Comparison of ENCODE assay signal across 20 mouse cellular contexts in the genomic region with DNA sequence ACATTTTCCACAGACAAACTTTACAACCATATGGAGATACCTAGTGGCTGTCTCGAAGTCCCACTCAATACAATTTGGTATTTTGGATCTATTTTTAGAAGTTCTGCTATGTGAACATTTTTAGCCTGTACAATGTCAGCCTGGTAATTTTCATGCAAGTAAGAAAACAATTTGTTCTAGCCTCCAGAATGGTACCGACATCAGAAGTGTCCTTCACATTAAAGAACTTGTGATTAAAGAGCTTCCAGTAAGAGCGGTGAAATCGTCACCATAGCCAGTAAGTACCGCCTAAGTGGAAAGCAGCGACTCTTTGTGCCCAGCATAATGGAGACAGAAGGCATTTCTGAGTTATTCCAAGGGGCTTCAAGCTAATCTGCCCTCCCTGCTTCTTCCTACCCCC. TPM values are rescaled to one million over a fixed set of nuclear protein-coding genes. Genes with fewer than 3 reads are reported as not detected.
DNase-seq lines count a peak whose midpoint lies in the region; ATAC-seq and TF ChIP-seq lines count a peak whose summit lies in the region.
"Had no signal": no experiment of that assay in that cellular context is flagged by ENCODE, and none has a peak within 500 bp of the region (broad histone marks: within the 10 kb centered on the region; RNA-seq: fewer than 3 reads in every experiment).

No protein-coding gene starts in this region.

- H3K4me2 ChIP-seq in heart, embryonic 15.5 days = peak overlapping the region; percentile 29
- no peak overlapping the region for H3K4me2 ChIP-seq in lung, postnatal 0 days (replicated peaks; ENCODE audit: low read depth, low read length)
- H3K4me2 ChIP-seq: embryonic facial prominence, embryonic 12.5 days; forebrain, embryonic 15.5 days; hindbrain, embryonic 12.5 days had no signal

- TF ChIP-seq CTCF in lung, postnatal 0 days (IDR thresholded peaks at IDR 0.05) = no peak
- no peak for TF ChIP-seq CTCF in olfactory bulb, adult 2 months (IDR thresholded peaks at IDR 0.05; ENCODE audit: insufficient read depth, low read depth, low read length)

- intact Hi-C loops in heart, postnatal 25 days (cut with DNase I) = no loop called here

- no peaks in the 10 kb centered on the region for H3K27me3 ChIP-seq in heart, embryonic 10.5 days (ENCODE audit: insufficient read depth, poor library complexity, severe bottlenecking)
- H3K27me3 ChIP-seq in heart, embryonic 15.5 days = no peaks in the 10 kb centered on the region
- no peaks in the 10 kb centered on the region for H3K27me3 ChIP-seq in lung, postnatal 0 days (replicated peaks; ENCODE audit: insufficient read depth, low read length)
- H3K27me3 ChIP-seq: embryonic facial prominence, embryonic 12.5 days; forebrain, embryonic 15.5 days; hindbrain, embryonic 12.5 days had no signal

- peak; percentile 98 for TF ChIP-seq EP300 in lung, postnatal 0 days (IDR thresholded peaks at IDR 0.05)

- 45% methylated on average over 6 of the region's 6 CpGs for WGBS in heart, embryonic 10.5 days
- 27% methylated on average over 6 of the region's 6 CpGs for WGBS in heart, embryonic 15.5 days
- 54% methylated on average over 6 of the region's 6 CpGs for WGBS in lung, postnatal 0 days
- 29% methylated on average over 6 of the region's 6 CpGs for WGBS in olfactory bulb, adult 2 months

- H3K9me3 ChIP-seq in heart, embryonic 10.5 days = no peaks in the 10 kb centered on the region
- no peaks in the 10 kb centered on the region for H3K9me3 ChIP-seq in heart, embryonic 15.5 days (replicated peaks)
- no peaks in the 10 kb centered on the region for H3K9me3 ChIP-seq in lung, postnatal 0 days (ENCODE audit: low read length)
- H3K9me3 ChIP-seq: forebrain, embryonic 15.5 days; hindbrain, embryonic 12.5 days had no signal

- ATAC-seq in heart, embryonic 15.5 days (replicated peaks; ENCODE audit: insufficient number of reproducible peaks, insufficient read depth, low FRiP score, low read depth) = no peak
- peak; percentile 81 for ATAC-seq in lung, postnatal 0 days
- ATAC-seq: forebrain, embryonic 15.5 days; hindbrain, embryonic 16.5 days; inflammation-experienced regulatory T-cells, adult 6 months; intestine, postnatal 0 days had no signal

- H3K4me3 ChIP-seq in heart, embryonic 10.5 days = no peak overlapping the region
- H3K4me3 ChIP-seq in heart, embryonic 15.5 days = no peak overlapping the region
- no peak overlapping the region for H3K4me3 ChIP-seq in lung, postnatal 0 days (ENCODE audit: low read depth, low read length)
- no peak overlapping the region for H3K4me3 ChIP-seq in olfactory bulb, adult 2 months (ENCODE audit: insufficient read depth, low read depth, low read length)
- H3K4me3 ChIP-seq: embryonic facial prominence, embryonic 12.5 days; forebrain, embryonic 15.5 days; hindbrain, embryonic 12.5 days had no signal

- no peaks in the 10 kb centered on the region for H3K36me3 ChIP-seq in heart, embryonic 10.5 days
- H3K36me3 ChIP-seq in heart, embryonic 15.5 days = no peaks in the 10 kb centered on the region
- no peaks in the 10 kb centered on the region for H3K36me3 ChIP-seq in lung, postnatal 0 days (ENCODE audit: insufficient read depth, low read length)
- H3K36me3 ChIP-seq: embryonic facial prominence, embryonic 12.5 days; forebrain, embryonic 15.5 days; hindbrain, embryonic 12.5 days had no signal

- H3K27ac ChIP-seq in heart, embryonic 10.5 days = peak overlapping the region; percentile 62
- H3K27ac ChIP-seq in heart, embryonic 15.5 days = peak overlapping the region; percentile 75
- H3K27ac ChIP-seq in lung, postnatal 0 days (ENCODE audit: low read length) = peak overlapping the region; percentile 17; the same call in 1 of the 2 replicates
- peak overlapping the region; percentile 73; the same call in 1 of the 2 replicates for H3K27ac ChIP-seq in olfactory bulb, adult 2 months (ENCODE audit: insufficient read depth, low read depth, low read length)
- H3K27ac ChIP-seq: embryonic facial prominence, embryonic 12.5 days; forebrain, embryonic 15.5 days; hindbrain, embryonic 12.5 days had no signal

- H3K4me1 ChIP-seq in heart, embryonic 10.5 days = peaks cover 21% of the 10 kb centered on the region
- H3K4me1 ChIP-seq in heart, embryonic 15.5 days (replicated peaks) = peaks cover 26% of the 10 kb centered on the region
- H3K4me1 ChIP-seq in lung, postnatal 0 days (ENCODE audit: insufficient read depth, low read depth, low read length) = no peaks in the 10 kb centered on the region
- peaks cover 3% of the 10 kb centered on the region for H3K4me1 ChIP-seq in olfactory bulb, adult 2 months (ENCODE audit: control insufficient read depth, insufficient read depth, low read length)
- H3K4me1 ChIP-seq: embryonic facial prominence, embryonic 12.5 days; forebrain, embryonic 15.5 days had no signal

- H3K9ac ChIP-seq in heart, embryonic 15.5 days = peak overlapping the region; percentile 9; the same call in 1 of the 2 replicates
- H3K9ac ChIP-seq in lung, postnatal 0 days (replicated peaks; ENCODE audit: low read depth) = no peak overlapping the region
- H3K9ac ChIP-seq: embryonic facial prominence, embryonic 12.5 days; forebrain, embryonic 15.5 days; hindbrain, embryonic 12.5 days had no signal

- no peak for DNase-seq in heart, embryonic 10.5 days (ENCODE audit: low spot score)
- no peak for DNase-seq in heart, adult 9 months (ENCODE audit: low spot score in 2 of 2)
- DNase-seq in heart, postnatal 25 days (ENCODE audit: low spot score) = no peak
- DNase-seq in lung, postnatal 0 days (ENCODE audit: low spot score) = peak; percentile 81
- no peak for DNase-seq in lung, adult 18-20 months
- no peak for DNase-seq in adrenal gland, adult (ENCODE audit: inconsistent age in 2 of 2, low spot score in 1 of 2)
- DNase-seq: adrenal gland, postnatal 14 days; cerebellum, adult 8-10 months; cerebellum, postnatal 14 days; gastrocnemius, postnatal 14 days; heart, postnatal 36 days; kidney, adult 8-10 months had no signal

- no peak for TF ChIP-seq POLR2A in olfactory bulb, adult 2 months (IDR thresholded peaks at IDR 0.05; ENCODE audit: insufficient read depth, low read depth, low read length)

RNA-seq across cellular contexts. Expression of a gene that starts 14.2 kb away (rescaled TPM):
- 27.7 and 32.6 TPM in 2 replicates for polyA plus RNA-seq in heart, embryonic 10.5 days (2016; fragmentation: Nextera tagmentation; extraction: Ambion mirVana)
- 25.7 and 28.4 TPM in 2 replicates for polyA plus RNA-seq in heart, embryonic 15.5 days (2015; fragmentation: Nextera tagmentation; extraction: Ambion mirVana)
- 10 to 100 TPM; 35.7 to 41.5 TPM for total RNA-seq in heart, postnatal 25 days (2021)
- 20.9 and 21.9 TPM in 2 replicates for polyA plus RNA-seq in lung, postnatal 0 days (2015; fragmentation: Nextera tagmentation; extraction: Ambion mirVana)
- 294 TPM in 1 of 2 replicates, not detected in the other for polyA plus RNA-seq in olfactory bulb, adult 2 months (2012; ENCODE audit: insufficient read depth, insufficient read length, low replicate concordance, missing spikeins)

RNA-seq across cellular contexts. Expression of a gene that starts 22.0 kb away (rescaled TPM):
- 169 and 198 TPM in 2 replicates for polyA plus RNA-seq in heart, embryonic 10.5 days (2016; fragmentation: Nextera tagmentation; extraction: Ambion mirVana)
- polyA plus RNA-seq in heart, embryonic 15.5 days (2015; fragmentation: Nextera tagmentation; extraction: Ambion mirVana) = 237 and 244 TPM in 2 replicates
- 100 to 1,000 TPM; 252 to 269 TPM for total RNA-seq in heart, postnatal 25 days (2021)
- polyA plus RNA-seq in lung, postnatal 0 days (2015; fragmentation: Nextera tagmentation; extraction: Ambion mirVana) = 177 and 179 TPM in 2 replicates
- polyA plus RNA-seq in olfactory bulb, adult 2 months (2012; ENCODE audit: insufficient read depth, insufficient read length, low replicate concordance, missing spikeins) = 165 and 443 TPM in 2 replicates

Comparison
In these comparisons a context has a peak if more than half of its experiments do, and no peak if none do; other contexts are left out.
1. H3K27ac ChIP-seq: peak in every context shown above with its lines; median percentile 75 in heart, embryonic 15.5 days; 73 in olfactory bulb, adult 2 months; 62 in heart, embryonic 10.5 days; 17 in lung, postnatal 0 days.